ENCODE assay signal across 17 mouse cellular contexts in the genomic region with DNA sequence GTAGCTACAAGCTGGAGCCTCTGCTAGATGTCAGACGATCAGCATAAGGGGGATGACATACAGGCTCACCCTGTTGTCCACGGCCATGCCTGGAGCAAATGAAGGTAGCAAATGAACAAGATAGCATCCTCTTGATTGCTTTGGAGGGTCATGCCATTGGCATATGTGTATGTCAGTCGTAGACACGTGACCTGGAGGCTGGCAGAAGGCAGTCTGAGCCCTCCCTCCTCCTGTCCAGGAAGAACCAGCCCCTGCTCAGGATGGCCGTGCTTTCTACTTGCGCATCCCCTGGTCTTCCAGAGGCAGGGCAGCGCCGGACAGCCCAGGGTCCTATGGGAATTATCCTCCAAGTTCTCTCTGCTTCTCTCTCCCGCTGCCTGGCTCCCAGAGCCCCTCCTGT. TPM values are rescaled to one million over a fixed set of nuclear protein-coding genes. Genes with fewer than 3 reads are reported as not detected.
DNase-seq lines count a peak whose midpoint lies in the region; ATAC-seq and TF ChIP-seq lines count a peak whose summit lies in the region.
"Had no signal": no experiment of that assay in that cellular context is flagged by ENCODE, and none has a peak within 500 bp of the region (broad histone marks: within the 10 kb centered on the region; RNA-seq: fewer than 3 reads in every experiment).

No protein-coding gene starts in this region.

- no peak overlapping the region for H3K9ac ChIP-seq in hindbrain, embryonic 11.5 days (ENCODE audit: low read depth, low read length)
- H3K9ac ChIP-seq in forebrain, embryonic 13.5 days, result peak overlapping the region; percentile 27; the same call in 1 of the 2 replicates
- 0 out of 2 replicates have a peak overlapping the region, but pooled peaks have one; percentile 9 for H3K9ac ChIP-seq in hindbrain, embryonic 16.5 days (ENCODE audit: low read depth, low read length)
- H3K9ac ChIP-seq: intestine, embryonic 15.5 days had no signal

- H3K4me3 ChIP-seq in hindbrain, embryonic 10.5 days, result no peak overlapping the region
- no peak overlapping the region for H3K4me3 ChIP-seq in hindbrain, embryonic 11.5 days (ENCODE audit: low read depth, low read length)
- no peak overlapping the region for H3K4me3 ChIP-seq in C2C12 (ENCODE audit: insufficient read depth, poor library complexity, severe bottlenecking)
- H3K4me3 ChIP-seq in forebrain, embryonic 13.5 days, result no peak overlapping the region
- no peak overlapping the region for H3K4me3 ChIP-seq in hindbrain, embryonic 16.5 days (ENCODE audit: low read length)
- H3K4me3 ChIP-seq: intestine, embryonic 15.5 days had no signal

- H3ac ChIP-seq in C2C12 (ENCODE audit: control insufficient read depth, insufficient read length, low read depth), result no peak overlapping the region

- H3K27ac ChIP-seq in hindbrain, embryonic 10.5 days, result peak overlapping the region; percentile 17; the same call in 1 of the 2 replicates
- no peak overlapping the region for H3K27ac ChIP-seq in hindbrain, embryonic 11.5 days (ENCODE audit: low read depth, low read length)
- H3K27ac ChIP-seq in forebrain, embryonic 13.5 days, result peak overlapping the region; percentile 31; the same call in 1 of the 2 replicates
- peak overlapping the region; percentile 45; the same call in 1 of the 2 replicates for H3K27ac ChIP-seq in hindbrain, embryonic 16.5 days (ENCODE audit: low read depth, low read length)
- H3K27ac ChIP-seq: intestine, embryonic 15.5 days had no signal

- H3K9me3 ChIP-seq in hindbrain, embryonic 10.5 days, result no peaks in the 10 kb centered on the region
- H3K9me3 ChIP-seq in hindbrain, embryonic 11.5 days (ENCODE audit: control insufficient read depth, low read length), result no peaks in the 10 kb centered on the region
- no peaks in the 10 kb centered on the region for H3K9me3 ChIP-seq in forebrain, embryonic 13.5 days (replicated peaks)
- H3K9me3 ChIP-seq in hindbrain, embryonic 16.5 days (ENCODE audit: control insufficient read depth, low read length), result no peaks in the 10 kb centered on the region
- H3K9me3 ChIP-seq: intestine, embryonic 15.5 days had no signal

- H3K36me3 ChIP-seq in hindbrain, embryonic 10.5 days, result no peaks in the 10 kb centered on the region
- H3K36me3 ChIP-seq in hindbrain, embryonic 11.5 days (ENCODE audit: control insufficient read depth, insufficient read depth, low read length), result no peaks in the 10 kb centered on the region
- no peaks in the 10 kb centered on the region for H3K36me3 ChIP-seq in C2C12 (ENCODE audit: control insufficient read depth, insufficient read depth)
- peaks cover 19% of the 10 kb centered on the region for H3K36me3 ChIP-seq in forebrain, embryonic 13.5 days (ENCODE audit: poor library complexity, severe bottlenecking)
- peaks cover 2% of the 10 kb centered on the region for H3K36me3 ChIP-seq in hindbrain, embryonic 16.5 days (ENCODE audit: control insufficient read depth, insufficient read depth, low read length)
- H3K36me3 ChIP-seq: intestine, embryonic 15.5 days had no signal

- no peak for TF ChIP-seq CTCF in C2C12 (IDR thresholded peaks at IDR 0.05; ENCODE audit: control insufficient read depth, insufficient read depth, insufficient read length)

- no peaks in the 10 kb centered on the region for H3K79me2 ChIP-seq in C2C12 (ENCODE audit: control insufficient read depth, insufficient read depth)

- WGBS in hindbrain, embryonic 10.5 days, result 72% methylated on average over 9 of the region's 9 CpGs
- WGBS in hindbrain, embryonic 11.5 days, result 75% methylated on average over 9 of the region's 9 CpGs
- 77% methylated on average over 9 of the region's 9 CpGs for WGBS in forebrain, embryonic 13.5 days
- WGBS in hindbrain, embryonic 16.5 days, result 63% methylated on average over 9 of the region's 9 CpGs

- H3K27me3 ChIP-seq in hindbrain, embryonic 10.5 days (ENCODE audit: insufficient read depth, poor library complexity, severe bottlenecking), result peaks cover 92% of the 10 kb centered on the region
- H3K27me3 ChIP-seq in hindbrain, embryonic 11.5 days (ENCODE audit: control insufficient read depth, insufficient read depth, low read length), result peaks cover 36% of the 10 kb centered on the region
- H3K27me3 ChIP-seq in C2C12 (ENCODE audit: control insufficient read depth, insufficient read depth, insufficient read length), result peaks cover 66% of the 10 kb centered on the region
- peaks cover 41% of the 10 kb centered on the region for H3K27me3 ChIP-seq in forebrain, embryonic 13.5 days
- H3K27me3 ChIP-seq in hindbrain, embryonic 16.5 days (replicated peaks; ENCODE audit: control insufficient read depth, insufficient read depth, low read length), result no peaks in the 10 kb centered on the region; the same call in 1 of the 2 replicates

- H3K79me3 ChIP-seq in C2C12 (ENCODE audit: low read depth), result no peaks in the 10 kb centered on the region

- H3K4me1 ChIP-seq in hindbrain, embryonic 10.5 days (replicated peaks), result peaks cover 31% of the 10 kb centered on the region
- peaks cover 3% of the 10 kb centered on the region; the same call in 1 of the 2 replicates for H3K4me1 ChIP-seq in hindbrain, embryonic 11.5 days (replicated peaks; ENCODE audit: control insufficient read depth, insufficient read depth, low read length)
- H3K4me1 ChIP-seq in forebrain, embryonic 13.5 days, result peaks cover 71% of the 10 kb centered on the region
- peaks cover 21% of the 10 kb centered on the region for H3K4me1 ChIP-seq in hindbrain, embryonic 16.5 days (ENCODE audit: control insufficient read depth, insufficient read depth, low read depth, low read length)
- H3K4me1 ChIP-seq: intestine, embryonic 15.5 days had no signal

- DNase-seq in hindbrain, embryonic 10.5 days (ENCODE audit: low spot score), result no peak
- DNase-seq in hindbrain, embryonic 11.5 days (ENCODE audit: low spot score), result no peak
- no peak for DNase-seq in spleen, postnatal 36 days (ENCODE audit: low spot score in 2 of 2)
- no peak for DNase-seq in thymus, postnatal 14 days
- DNase-seq: cerebellum, adult 9-11 months; embryo, embryonic 11 days; gastrocnemius, postnatal 25 days; liver; lung, adult 2 months; lung, postnatal 36 days; thymus, postnatal 4 days had no signal

- no peak for ATAC-seq in hindbrain, embryonic 11.5 days (ENCODE audit: low FRiP score)
- no peak for ATAC-seq in forebrain, embryonic 13.5 days
- no peak for ATAC-seq in hindbrain, embryonic 16.5 days
- ATAC-seq: intestine, embryonic 15.5 days had no signal

- no peak overlapping the region for H3K4me2 ChIP-seq in hindbrain, embryonic 11.5 days (replicated peaks; ENCODE audit: low read depth, low read length)
- no peak overlapping the region for H3K4me2 ChIP-seq in forebrain, embryonic 13.5 days
- H3K4me2 ChIP-seq in hindbrain, embryonic 16.5 days (ENCODE audit: low read length), result no peak overlapping the region
- H3K4me2 ChIP-seq: intestine, embryonic 15.5 days had no signal

TF ChIP-seq in C2C12, 6 proteins besides CTCF, POLR2A, EP300 and RAD21:
- peak; percentile 62 for TF ChIP-seq USF1 (IDR thresholded peaks at IDR 0.05; ENCODE audit: low read depth)
- TF ChIP-seq MYOG (IDR thresholded peaks at IDR 0.05; ENCODE audit: control insufficient read depth, extremely low read depth, insufficient read length), result no peak

RNA-seq across cellular contexts. Expression of a gene that starts 23.6 kb away (rescaled TPM):
- 14.5 and 19.7 TPM in 2 replicates for polyA plus RNA-seq in hindbrain, embryonic 10.5 days (2016; fragmentation: Nextera tagmentation; extraction: Ambion mirVana)
- polyA plus RNA-seq in hindbrain, embryonic 11.5 days (2014; fragmentation: Nextera tagmentation; extraction: Ambion mirVana), result 16.9 and 20.2 TPM in 2 replicates
- 21.9 TPM for polyA plus RNA-seq in C2C12 (2012; fragmentation: generic; extraction: Trizol)
- polyA plus RNA-seq in forebrain, embryonic 13.5 days (2015; fragmentation: Nextera tagmentation; extraction: Ambion mirVana), result 20.7 and 24.5 TPM in 2 replicates
- polyA plus RNA-seq in hindbrain, embryonic 16.5 days (2015; fragmentation: Nextera tagmentation; extraction: Ambion mirVana), result 11.8 and 12.5 TPM in 2 replicates

RNA-seq across cellular contexts. Expression of a gene that starts 28.3 kb away (rescaled TPM):
- polyA plus RNA-seq in hindbrain, embryonic 10.5 days (2016; fragmentation: Nextera tagmentation; extraction: Ambion mirVana), result 8.8 and 19.3 TPM in 2 replicates
- 13.3 TPM in 2 replicates for polyA plus RNA-seq in hindbrain, embryonic 11.5 days (2014; fragmentation: Nextera tagmentation; extraction: Ambion mirVana)
- polyA plus RNA-seq in C2C12 (2012; fragmentation: generic; extraction: Trizol), result not detected
- 141 and 165 TPM in 2 replicates for polyA plus RNA-seq in forebrain, embryonic 13.5 days (2015; fragmentation: Nextera tagmentation; extraction: Ambion mirVana)
- 132 and 156 TPM in 2 replicates for polyA plus RNA-seq in hindbrain, embryonic 16.5 days (2015; fragmentation: Nextera tagmentation; extraction: Ambion mirVana)
- polyA plus RNA-seq: kidney, embryonic 14.5 days; spleen, adult 2 months had no signal
